In the genomic region with DNA sequence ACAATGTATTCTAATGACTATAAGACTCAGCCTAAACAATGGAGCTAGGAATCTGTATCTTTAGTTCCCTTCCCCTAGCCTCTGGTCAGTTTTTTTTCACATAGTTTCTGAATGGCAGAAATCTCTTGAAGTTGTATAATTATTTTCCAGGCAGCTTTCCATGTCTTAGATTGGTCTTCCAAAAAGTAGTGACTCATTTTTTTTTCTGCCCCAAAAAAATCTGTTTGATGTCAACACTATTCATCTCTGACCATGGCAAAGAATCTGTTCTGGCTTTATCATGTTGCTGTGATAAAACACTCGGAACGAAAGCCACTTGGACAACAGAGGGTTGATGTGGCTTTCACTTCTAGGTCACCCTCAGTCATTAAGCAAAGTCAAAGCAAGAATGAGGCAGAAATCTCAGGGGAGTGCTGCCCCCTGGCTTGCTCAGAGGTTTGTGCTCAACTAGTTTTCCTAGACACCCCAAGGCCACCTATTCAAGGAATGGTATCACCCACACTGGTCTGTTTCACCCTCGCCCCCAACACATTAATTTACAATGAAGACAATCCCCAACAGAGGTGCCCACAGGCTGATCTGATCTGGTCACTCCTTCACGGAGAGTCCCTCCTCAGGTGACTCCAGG, we compare ENCODE assay signal across 13 mouse cellular contexts.
A peak's percentile ranks its signal among the peaks of the same experiment; 100 is the strongest.
DNase-seq lines count a peak whose midpoint lies in the region; ATAC-seq and TF ChIP-seq lines count a peak whose summit lies in the region.
"Had no signal": no experiment of that assay in that cellular context is flagged by ENCODE, and none has a peak within 500 bp of the region (broad histone marks: within the 10 kb centered on the region; RNA-seq: fewer than 3 reads in every experiment).

No protein-coding gene starts in this region.

- no peak overlapping the region for H3K9ac ChIP-seq in heart, adult 2 months (ENCODE audit: low read depth, low read length)
- H3K9ac ChIP-seq in lung, embryonic 14.5 days = no peak overlapping the region
- H3K9ac ChIP-seq in stomach, postnatal 0 days (ENCODE audit: low read length) = no peak overlapping the region

- WGBS in heart, adult 2 months = 39% methylated on average over 4 of the region's 4 CpGs
- WGBS in heart, embryonic 10.5 days = 64% methylated on average over 4 of the region's 4 CpGs
- WGBS in lung, embryonic 14.5 days = 61% methylated on average over 4 of the region's 4 CpGs
- WGBS in stomach, postnatal 0 days = 54% methylated on average over 4 of the region's 4 CpGs

- ATAC-seq in lung, embryonic 14.5 days (ENCODE audit: insufficient read depth) = no peak
- ATAC-seq in stomach, postnatal 0 days (ENCODE audit: low FRiP score, low TSS enrichment) = no peak

- DNase-seq in heart, adult 2 months = peak; percentile 6 to 15
- no peak for DNase-seq in heart, embryonic 10.5 days (ENCODE audit: low spot score)
- DNase-seq in lung, embryonic 14.5 days = peak; percentile 4
- no peak for DNase-seq in lung, adult 18-20 months
- DNase-seq in fibroblast of lung, adult 2 months (ENCODE audit: low read depth) = peak; percentile 30
- no peak for DNase-seq in stomach, postnatal 0 days (ENCODE audit: low spot score)
- DNase-seq in right cerebral cortex, postnatal 14 days = no peak
- DNase-seq: cerebellum, adult 9-10 months; gastrocnemius, postnatal 10 days; liver; midbrain, embryonic 14.5 days; right cerebral cortex, postnatal 25 days; thymus, adult 2 months had no signal

- H3K4me3 ChIP-seq in heart, adult 2 months = no peak overlapping the region
- no peak overlapping the region for H3K4me3 ChIP-seq in heart, embryonic 10.5 days
- H3K4me3 ChIP-seq in lung, embryonic 14.5 days (ENCODE audit: low read depth, low read length) = no peak overlapping the region
- H3K4me3 ChIP-seq in stomach, postnatal 0 days (ENCODE audit: low read depth, low read length) = no peak overlapping the region

- H3K79me2 ChIP-seq in heart, adult 2 months (replicated peaks; ENCODE audit: control insufficient read depth, insufficient read depth, low read length) = no peaks in the 10 kb centered on the region

- H3K36me3 ChIP-seq in heart, adult 2 months (ENCODE audit: control insufficient read depth, insufficient read depth, low read length) = no peaks in the 10 kb centered on the region
- H3K36me3 ChIP-seq in heart, embryonic 10.5 days = no peaks in the 10 kb centered on the region
- no peaks in the 10 kb centered on the region for H3K36me3 ChIP-seq in lung, embryonic 14.5 days (ENCODE audit: insufficient read depth)
- no peaks in the 10 kb centered on the region for H3K36me3 ChIP-seq in stomach, postnatal 0 days (ENCODE audit: control insufficient read depth, insufficient read depth, low read length)

- H3K27ac ChIP-seq in heart, adult 2 months = no peak overlapping the region
- H3K27ac ChIP-seq in heart, embryonic 10.5 days = no peak overlapping the region
- no peak overlapping the region for H3K27ac ChIP-seq in lung, embryonic 14.5 days (ENCODE audit: low read depth)
- no peak overlapping the region for H3K27ac ChIP-seq in stomach, postnatal 0 days (replicated peaks)

- TF ChIP-seq CTCF in heart, adult 2 months (IDR thresholded peaks at IDR 0.05) = peak; percentile 23; the same call in 1 of the 2 replicates
- 0 out of 2 replicates have a peak, but pooled peaks have one; percentile 5 for TF ChIP-seq CTCF in lung, embryonic 14.5 days (IDR thresholded peaks at IDR 0.05; ENCODE audit: low read depth)
- TF ChIP-seq CTCF in stomach, postnatal 0 days (IDR thresholded peaks at IDR 0.05; ENCODE audit: low read depth) = peak; percentile 21; the same call in 1 of the 2 replicates

- no peak overlapping the region for H3K4me2 ChIP-seq in lung, embryonic 14.5 days
- H3K4me2 ChIP-seq in stomach, postnatal 0 days (replicated peaks; ENCODE audit: low read depth) = no peak overlapping the region

- H3K27me3 ChIP-seq in heart, adult 2 months (ENCODE audit: control insufficient read depth, insufficient read depth, low read length) = no peaks in the 10 kb centered on the region
- no peaks in the 10 kb centered on the region for H3K27me3 ChIP-seq in heart, embryonic 10.5 days (ENCODE audit: insufficient read depth, poor library complexity, severe bottlenecking)
- H3K27me3 ChIP-seq in lung, embryonic 14.5 days (ENCODE audit: insufficient read depth, low read length) = no peaks in the 10 kb centered on the region
- H3K27me3 ChIP-seq in stomach, postnatal 0 days (ENCODE audit: control insufficient read depth, insufficient read depth, low read length) = no peaks in the 10 kb centered on the region

- H3K9me3 ChIP-seq in heart, embryonic 10.5 days = no peaks in the 10 kb centered on the region
- H3K9me3 ChIP-seq in lung, embryonic 14.5 days (ENCODE audit: low read depth, low read length) = no peaks in the 10 kb centered on the region
- H3K9me3 ChIP-seq in stomach, postnatal 0 days (ENCODE audit: control insufficient read depth, low read length) = no peaks in the 10 kb centered on the region

- no peak for TF ChIP-seq EP300 in heart, adult 2 months (IDR thresholded peaks at IDR 0.05; ENCODE audit: insufficient read depth, low read depth, low read length)
- no peak for TF ChIP-seq EP300 in stomach, postnatal 0 days (optimal IDR thresholded peaks at IDR 0.05)

- H3K4me1 ChIP-seq in heart, adult 2 months (ENCODE audit: control insufficient read depth, insufficient read depth, low read length) = no peaks in the 10 kb centered on the region
- no peaks in the 10 kb centered on the region for H3K4me1 ChIP-seq in heart, embryonic 10.5 days
- no peaks in the 10 kb centered on the region for H3K4me1 ChIP-seq in lung, embryonic 14.5 days (ENCODE audit: insufficient read depth)
- H3K4me1 ChIP-seq in stomach, postnatal 0 days (replicated peaks; ENCODE audit: control insufficient read depth, insufficient read depth) = no peaks in the 10 kb centered on the region

- no peak for TF ChIP-seq POLR2A in heart, adult 2 months (IDR thresholded peaks at IDR 0.05; ENCODE audit: insufficient read depth, low read depth, low read length)

- intact Hi-C loops in heart, adult 2 months (cut with DNase I) = no loop called here

Comparison
In these comparisons a context has a peak if more than half of its experiments do, and no peak if none do; other contexts are left out.
1. DNase-seq: peak in heart, adult 2 months (2 of 2), lung, embryonic 14.5 days (single experiment) and fibroblast of lung, adult 2 months (single experiment); none in heart, embryonic 10.5 days (single experiment), lung, adult 18-20 months (0 of 2), stomach, postnatal 0 days (single experiment) and right cerebral cortex, postnatal 14 days (single experiment).
2. Peak in every context shown above with its lines, with median percentiles within 50 percentile points of each other: CTCF ChIP-seq.